10 mouse cellular contexts compared by ENCODE assay signal in the genomic region with DNA sequence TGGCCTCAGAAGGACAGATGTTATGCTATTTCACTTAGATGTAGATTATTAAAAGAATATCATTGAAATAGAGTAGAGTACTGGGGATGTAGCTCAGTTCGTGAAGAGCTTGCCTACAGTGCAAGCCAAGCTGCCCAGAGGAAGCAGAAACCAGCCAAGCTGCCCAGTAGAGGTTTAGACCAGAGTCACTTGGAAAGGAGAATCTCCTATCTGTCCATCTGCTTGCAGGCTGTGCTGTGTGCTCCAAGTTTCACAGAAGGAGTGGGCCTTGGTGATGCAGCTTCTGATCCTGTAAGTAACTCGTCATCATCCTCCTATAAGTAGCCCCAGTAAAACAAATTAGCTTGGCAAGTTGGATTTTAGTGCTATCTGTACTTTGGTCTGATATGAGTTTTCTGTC.
"Had no signal": no experiment of that assay in that cellular context is flagged by ENCODE, and none has a peak within 500 bp of the region (broad histone marks: within the 10 kb centered on the region; RNA-seq: fewer than 3 reads in every experiment).

No protein-coding gene starts in this region.

- H3K27me3 ChIP-seq: limb, embryonic 13.5 days; midbrain, embryonic 12.5 days; neural tube, embryonic 13.5 days had no signal

- H3K27ac ChIP-seq: limb, embryonic 13.5 days; liver, embryonic 14.5 days; midbrain, embryonic 12.5 days; neural tube, embryonic 13.5 days had no signal

- H3K9me3 ChIP-seq: limb, embryonic 13.5 days; midbrain, embryonic 12.5 days; neural tube, embryonic 13.5 days had no signal

- H3K4me1 ChIP-seq: limb, embryonic 13.5 days had no signal

- H3K9ac ChIP-seq: limb, embryonic 13.5 days; liver, embryonic 14.5 days; midbrain, embryonic 12.5 days; neural tube, embryonic 13.5 days had no signal

- H3K36me3 ChIP-seq: limb, embryonic 13.5 days; neural tube, embryonic 13.5 days had no signal

- H3K4me2 ChIP-seq: limb, embryonic 13.5 days; midbrain, embryonic 12.5 days; neural tube, embryonic 13.5 days had no signal

- ATAC-seq: midbrain, embryonic 16.5 days had no signal

- H3K4me3 ChIP-seq: limb, embryonic 13.5 days; midbrain, embryonic 12.5 days; neural tube, embryonic 13.5 days had no signal

- DNase-seq: kidney, postnatal 10 days; left cerebral cortex, postnatal 4 days; lung, adult 18-20 months; retina, postnatal 1 day; thymus, postnatal 25 days had no signal
